Mouse (Mus musculus): ENCODE data around the gene Lmx1a. TPM values are rescaled to one million over a fixed set of nuclear protein-coding genes. Genes with fewer than 3 reads are reported as not detected.

Gene Lmx1a
- polyA plus RNA-seq, 1 experiment from 2014 or later: not detected

DNA sequence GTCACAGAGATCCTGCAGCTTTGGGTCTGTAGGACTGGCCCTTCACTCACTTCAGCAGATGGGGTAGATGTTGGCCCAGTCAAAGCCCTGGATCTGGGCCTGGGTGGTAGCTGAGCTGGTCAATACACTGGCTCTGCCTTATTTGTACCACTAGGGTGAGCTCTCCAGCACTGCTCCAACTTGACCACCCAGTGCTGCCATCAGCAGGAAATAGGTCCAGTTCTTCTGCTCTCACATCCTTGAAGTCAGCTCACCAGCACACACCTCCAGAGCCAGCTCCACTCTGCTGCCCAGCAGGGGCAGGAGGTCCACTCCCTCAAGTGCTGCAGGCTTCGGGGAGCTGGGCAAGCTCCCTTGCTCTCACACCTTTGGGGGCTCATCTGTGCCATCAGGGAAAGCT is 183.0 kb downstream of the Lmx1a start:
- H3K27me3 ChIP-seq (ENCODE audit: control insufficient read depth, insufficient read depth, low read length): no peaks in the 10 kb centered on the region
- 78% methylated on average over 1 of the region's 1 CpGs for WGBS
- H3K4me2 ChIP-seq (replicated peaks; ENCODE audit: low read depth, low read length): no peak overlapping the region
- H3K4me1 ChIP-seq (ENCODE audit: control insufficient read depth, insufficient read depth, low read length): no peaks in the 10 kb centered on the region; the same call in 1 of the 2 replicates
- ATAC-seq (ENCODE audit: low FRiP score, low TSS enrichment): peak; percentile 52
- no peak overlapping the region for H3K9ac ChIP-seq (ENCODE audit: low read depth, low read length)
- H3K27ac ChIP-seq (ENCODE audit: low read depth, low read length): no peak overlapping the region
- H3K9me3 ChIP-seq (ENCODE audit: control insufficient read depth, low read length): no peaks in the 10 kb centered on the region
- H3K36me3 ChIP-seq (ENCODE audit: control insufficient read depth, insufficient read depth, low read length): no peaks in the 10 kb centered on the region
- H3K4me3 ChIP-seq (ENCODE audit: low read length): no peak overlapping the region

DNA sequence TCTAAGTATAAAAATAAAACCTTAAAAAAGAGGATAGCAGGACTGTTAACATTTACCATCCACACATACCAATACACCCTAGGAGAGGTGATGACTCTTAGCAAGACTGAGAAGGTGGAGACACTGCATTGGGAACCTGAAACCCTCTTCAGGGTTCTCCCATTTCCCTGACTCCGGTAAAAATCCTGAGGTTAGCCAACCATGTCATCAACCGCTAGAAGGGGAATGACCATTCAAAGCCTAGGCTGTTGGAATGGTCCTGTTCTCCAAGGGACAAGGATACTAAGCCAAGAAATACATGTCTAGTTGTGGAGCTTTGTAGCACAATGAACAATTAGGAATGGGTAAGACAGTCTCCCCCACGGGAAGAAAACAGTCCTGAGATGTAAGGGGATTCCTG is 185.1 kb downstream of the Lmx1a start:
- Histone ChIP-seq H3K4me3 (ENCODE audit: low read length) (no peak overlapping the region), H3K9ac (ENCODE audit: low read depth, low read length) (no peak overlapping the region), H3K27me3 (ENCODE audit: control insufficient read depth, insufficient read depth, low read length) (no peaks in the 10 kb centered on the region), H3K4me1 (ENCODE audit: control insufficient read depth, insufficient read depth, low read length) (peaks cover 3% of the 10 kb centered on the region; the same call in 1 of the 2 replicates), H3K27ac (ENCODE audit: low read depth, low read length) (no peak overlapping the region), H3K36me3 (ENCODE audit: control insufficient read depth, insufficient read depth, low read length) (no peaks in the 10 kb centered on the region), H3K9me3 (ENCODE audit: control insufficient read depth, low read length) (no peaks in the 10 kb centered on the region), H3K4me2 (replicated peaks; ENCODE audit: low read depth, low read length) (no peak overlapping the region)
- 24% methylated on average over 3 of the region's 3 CpGs for WGBS
- ATAC-seq (ENCODE audit: low FRiP score, low TSS enrichment): no peak

DNA sequence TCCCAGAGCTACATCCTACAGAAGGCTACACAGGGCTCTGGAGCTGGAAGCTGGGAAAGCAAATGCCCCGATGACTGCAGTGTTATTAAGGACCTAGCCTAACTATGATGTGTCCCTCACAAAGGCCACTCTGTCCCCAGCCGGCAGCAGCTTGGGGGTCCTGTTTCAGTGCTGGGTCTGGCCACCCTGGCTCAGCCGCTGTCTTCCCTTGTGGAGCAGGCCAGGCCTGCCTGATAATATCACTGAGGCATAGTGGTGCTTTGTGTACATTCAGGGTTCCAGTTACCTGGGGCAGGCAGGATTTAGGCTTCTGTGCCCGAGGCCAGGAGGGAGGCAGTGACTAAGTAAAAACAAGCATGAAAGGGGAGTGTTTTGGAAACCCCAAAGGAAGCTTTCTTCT is 188.9 kb downstream of the Lmx1a start:
- Histone ChIP-seq H3K4me1 (ENCODE audit: control insufficient read depth, insufficient read depth, low read length) (peaks cover 3% of the 10 kb centered on the region; the same call in 1 of the 2 replicates), H3K27ac (ENCODE audit: low read depth, low read length) (no peak overlapping the region), H3K4me2 (replicated peaks; ENCODE audit: low read depth, low read length) (no peak overlapping the region), H3K4me3 (ENCODE audit: low read length) (no peak overlapping the region), H3K9me3 (ENCODE audit: control insufficient read depth, low read length) (no peaks in the 10 kb centered on the region), H3K9ac (ENCODE audit: low read depth, low read length) (no peak overlapping the region), H3K36me3 (ENCODE audit: control insufficient read depth, insufficient read depth, low read length) (no peaks in the 10 kb centered on the region), H3K27me3 (ENCODE audit: control insufficient read depth, insufficient read depth, low read length) (no peaks in the 10 kb centered on the region)
- WGBS: 55% methylated on average over 4 of the region's 4 CpGs
- no peak for ATAC-seq (ENCODE audit: low FRiP score, low TSS enrichment)

DNA sequence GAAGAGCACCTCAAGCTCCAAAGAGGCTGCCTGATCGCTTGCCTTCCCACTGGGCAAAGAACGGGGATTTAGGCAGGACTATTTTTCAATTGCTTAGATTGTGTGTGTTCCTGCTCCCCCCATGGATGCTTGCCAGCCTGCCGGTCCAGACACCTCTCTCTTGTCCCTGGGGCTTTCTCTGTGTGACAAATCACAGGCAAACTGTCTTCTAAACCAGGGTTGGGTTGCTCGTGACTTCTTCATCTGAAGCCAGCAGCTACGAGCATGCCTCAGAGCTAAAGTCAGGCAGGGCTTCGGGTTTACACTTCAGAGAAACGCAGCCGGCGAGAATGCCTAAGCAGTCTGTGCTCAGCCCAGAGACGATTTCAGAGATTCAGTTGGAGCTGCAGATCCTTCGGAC is 189.3 kb downstream of the Lmx1a start:
- 75% methylated on average over 11 of the region's 11 CpGs for WGBS
- Histone ChIP-seq H3K27ac (ENCODE audit: low read depth, low read length) (no peak overlapping the region), H3K4me3 (ENCODE audit: low read length) (no peak overlapping the region), H3K36me3 (ENCODE audit: control insufficient read depth, insufficient read depth, low read length) (no peaks in the 10 kb centered on the region), H3K4me1 (ENCODE audit: control insufficient read depth, insufficient read depth, low read length) (peaks cover 3% of the 10 kb centered on the region; the same call in 1 of the 2 replicates), H3K9ac (ENCODE audit: low read depth, low read length) (no peak overlapping the region), H3K27me3 (ENCODE audit: control insufficient read depth, insufficient read depth, low read length) (no peaks in the 10 kb centered on the region), H3K4me2 (replicated peaks; ENCODE audit: low read depth, low read length) (no peak overlapping the region), H3K9me3 (ENCODE audit: control insufficient read depth, low read length) (no peaks in the 10 kb centered on the region)
- ATAC-seq (ENCODE audit: low FRiP score, low TSS enrichment): no peak

DNA sequence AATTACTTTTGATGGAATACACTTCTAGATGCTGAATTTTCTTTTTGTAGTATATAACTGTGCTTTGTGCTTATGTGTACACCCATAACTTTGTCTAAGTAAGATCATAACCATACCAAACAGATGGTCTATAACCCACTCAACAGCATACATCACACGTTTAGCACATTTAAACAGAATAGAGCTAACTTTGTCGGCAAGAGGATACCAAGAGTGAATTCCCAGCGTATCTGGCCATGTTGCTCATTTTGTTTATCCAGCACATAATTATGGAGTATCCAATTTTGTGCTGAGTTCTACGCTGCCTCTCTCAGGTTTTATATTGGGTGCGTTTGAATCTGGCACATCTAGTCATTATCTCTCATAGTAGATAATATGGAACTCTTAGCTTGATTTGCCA is 196.7 kb downstream of the Lmx1a start:
- Histone ChIP-seq H3K27ac (ENCODE audit: low read depth, low read length) (no peak overlapping the region), H3K9me3 (ENCODE audit: control insufficient read depth, low read length) (no peaks in the 10 kb centered on the region), H3K27me3 (ENCODE audit: control insufficient read depth, insufficient read depth, low read length) (peaks cover 3% of the 10 kb centered on the region; the same call in 1 of the 2 replicates), H3K4me1 (ENCODE audit: control insufficient read depth, insufficient read depth, low read length) (no peaks in the 10 kb centered on the region), H3K9ac (ENCODE audit: low read depth, low read length) (no peak overlapping the region), H3K4me3 (ENCODE audit: low read length) (no peak overlapping the region), H3K4me2 (replicated peaks; ENCODE audit: low read depth, low read length) (no peak overlapping the region), H3K36me3 (ENCODE audit: control insufficient read depth, insufficient read depth, low read length) (no peaks in the 10 kb centered on the region)
- ATAC-seq (ENCODE audit: low FRiP score, low TSS enrichment): no peak
- WGBS: 94% methylated on average over 5 of the region's 5 CpGs

DNA sequence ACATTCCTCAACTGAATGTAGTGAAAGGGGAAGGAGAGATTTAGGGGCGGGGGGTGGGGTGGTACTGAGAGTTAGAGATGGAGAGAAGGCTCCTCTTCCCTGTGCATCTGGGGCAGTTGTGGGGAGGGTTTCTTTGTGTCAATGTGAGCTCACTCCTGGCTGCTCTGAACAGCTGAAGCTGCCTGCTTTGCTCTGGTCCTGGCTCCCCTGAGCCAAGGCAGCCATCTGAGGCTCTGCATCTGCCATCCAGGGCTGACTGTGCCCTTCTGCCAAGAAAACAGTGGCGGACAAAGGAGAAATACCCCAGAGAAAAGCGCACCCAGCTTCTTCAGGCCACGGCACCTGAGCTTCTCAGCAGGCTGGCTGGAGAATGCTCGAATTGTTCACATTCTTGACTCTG is 199.1 kb downstream of the Lmx1a start:
- WGBS: 73% methylated on average over 5 of the region's 5 CpGs
- ATAC-seq (ENCODE audit: low FRiP score, low TSS enrichment): no peak

DNA sequence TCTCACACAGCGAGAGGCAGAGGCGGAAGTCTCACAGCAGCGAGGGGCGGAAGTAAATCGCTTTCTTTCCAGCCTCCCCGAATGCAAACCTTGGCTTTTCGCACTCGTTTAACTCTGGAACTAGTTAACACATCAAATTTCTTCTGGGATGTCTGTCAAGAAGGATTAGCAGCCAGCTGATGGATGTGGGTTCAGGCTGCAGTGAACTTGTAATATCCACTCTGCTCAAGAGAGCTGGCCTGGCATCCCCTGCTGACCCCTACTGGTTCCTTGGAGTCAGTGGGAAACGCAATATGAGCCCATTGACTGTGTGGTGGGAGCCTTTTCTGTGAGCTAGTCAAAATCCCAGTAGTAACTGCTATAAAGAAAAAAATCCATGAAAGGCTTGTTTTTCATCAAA is 199.8 kb downstream of the Lmx1a start:
- H3K9ac ChIP-seq (ENCODE audit: low read depth, low read length): no peak overlapping the region
- no peaks in the 10 kb centered on the region for H3K4me1 ChIP-seq (ENCODE audit: control insufficient read depth, insufficient read depth, low read length)
- H3K4me3 ChIP-seq (ENCODE audit: low read length): no peak overlapping the region; the same call in 1 of the 2 replicates
- WGBS: 30% methylated on average over 9 of the region's 9 CpGs
- ATAC-seq (ENCODE audit: low FRiP score, low TSS enrichment): no peak
- no peaks in the 10 kb centered on the region for H3K36me3 ChIP-seq (ENCODE audit: control insufficient read depth, insufficient read depth, low read length)
- H3K4me2 ChIP-seq (replicated peaks; ENCODE audit: low read depth, low read length): peak overlapping the region; percentile 34; the same call in 1 of the 2 replicates
- H3K9me3 ChIP-seq (ENCODE audit: control insufficient read depth, low read length): no peaks in the 10 kb centered on the region
- peaks cover 3% of the 10 kb centered on the region; the same call in 1 of the 2 replicates for H3K27me3 ChIP-seq (ENCODE audit: control insufficient read depth, insufficient read depth, low read length)
- no peak overlapping the region for H3K27ac ChIP-seq (ENCODE audit: low read depth, low read length)

More for the DNA sequence above, 199.1 kb downstream of the Lmx1a start:
- Histone ChIP-seq H3K4me3 (ENCODE audit: low read length) (no peak overlapping the region), H3K27me3 (ENCODE audit: control insufficient read depth, insufficient read depth, low read length) (peaks cover 3% of the 10 kb centered on the region; the same call in 1 of the 2 replicates), H3K9me3 (ENCODE audit: control insufficient read depth, low read length) (no peaks in the 10 kb centered on the region), H3K9ac (ENCODE audit: low read depth, low read length) (no peak overlapping the region), H3K27ac (ENCODE audit: low read depth, low read length) (no peak overlapping the region), H3K36me3 (ENCODE audit: control insufficient read depth, insufficient read depth, low read length) (no peaks in the 10 kb centered on the region), H3K4me1 (ENCODE audit: control insufficient read depth, insufficient read depth, low read length) (no peaks in the 10 kb centered on the region), H3K4me2 (replicated peaks; ENCODE audit: low read depth, low read length) (no peak overlapping the region)

DNA sequence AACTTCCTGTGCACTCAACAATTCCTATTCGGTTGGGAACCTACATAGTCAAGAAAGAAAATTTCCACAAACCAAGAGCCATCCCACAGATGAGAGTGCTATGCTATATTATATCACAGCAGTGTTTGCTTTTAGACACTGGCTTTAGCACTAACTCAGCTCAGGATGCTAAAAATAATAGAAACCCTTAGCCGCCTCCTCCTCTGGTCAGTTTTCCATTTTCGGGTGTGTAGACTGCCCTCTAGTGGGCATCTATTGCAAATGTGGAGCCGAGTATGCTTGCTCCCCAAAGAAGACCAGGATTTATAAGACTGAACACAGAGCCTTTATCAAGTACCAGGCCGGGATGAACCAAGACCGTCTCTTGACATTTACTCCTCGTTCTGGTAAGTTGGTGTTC is 207.2 kb downstream of the Lmx1a start:
- 39% methylated on average over 7 of the region's 7 CpGs for WGBS
- Histone ChIP-seq H3K27ac (ENCODE audit: low read depth, low read length) (no peak overlapping the region), H3K9me3 (ENCODE audit: control insufficient read depth, low read length) (no peaks in the 10 kb centered on the region), H3K4me1 (ENCODE audit: control insufficient read depth, insufficient read depth, low read length) (no peaks in the 10 kb centered on the region), H3K4me3 (ENCODE audit: low read length) (no peak overlapping the region), H3K4me2 (replicated peaks; ENCODE audit: low read depth, low read length) (no peak overlapping the region), H3K9ac (ENCODE audit: low read depth, low read length) (no peak overlapping the region), H3K27me3 (ENCODE audit: control insufficient read depth, insufficient read depth, low read length) (no peaks in the 10 kb centered on the region), H3K36me3 (ENCODE audit: control insufficient read depth, insufficient read depth, low read length) (no peaks in the 10 kb centered on the region)
- ATAC-seq (ENCODE audit: low FRiP score, low TSS enrichment): peak; percentile 62; the same call in 1 of the 2 replicates

Data from kidney, embryonic 14.5 days (tissue).